In genomic region chr2:168161514-168161971, GRCm38 (mm10) we compare ENCODE assay signal across 9 mouse cellular contexts. TPM values are rescaled to one million over a fixed set of nuclear protein-coding genes. Genes with fewer than 3 reads are reported as not detected.
A peak's percentile ranks its signal among the peaks of the same experiment; 100 is the strongest.
DNase-seq lines count a peak whose midpoint lies in the region; ATAC-seq and TF ChIP-seq lines count a peak whose summit lies in the region.
"Had no signal": no experiment of that assay in that cellular context is flagged by ENCODE, and none has a peak within 500 bp of the region (broad histone marks: within the 10 kb centered on the region; RNA-seq: fewer than 3 reads in every experiment).

No protein-coding gene starts in this region.

- H3K9me3 ChIP-seq in heart, embryonic 11.5 days (replicated peaks; ENCODE audit: control insufficient read depth, low read length), result no peaks in the 10 kb centered on the region
- no peaks in the 10 kb centered on the region for H3K9me3 ChIP-seq in embryonic facial prominence, embryonic 10.5 days
- no peaks in the 10 kb centered on the region for H3K9me3 ChIP-seq in intestine, postnatal 0 days (ENCODE audit: control insufficient read depth)
- H3K9me3 ChIP-seq in midbrain, postnatal 0 days (ENCODE audit: low read length), result no peaks in the 10 kb centered on the region

- H3K27ac ChIP-seq in heart, embryonic 11.5 days (ENCODE audit: low read depth, low read length), result peak overlapping the region; percentile 82
- H3K27ac ChIP-seq in embryonic facial prominence, embryonic 10.5 days (replicated peaks), result peak overlapping the region; percentile 85
- H3K27ac ChIP-seq in intestine, postnatal 0 days (ENCODE audit: low read depth, low read length), result no peak overlapping the region
- H3K27ac ChIP-seq in midbrain, postnatal 0 days (ENCODE audit: low read depth, low read length), result no peak overlapping the region
- no peak overlapping the region for H3K27ac ChIP-seq in thymus, adult 2 months (ENCODE audit: control insufficient read depth, insufficient read depth, low read length)

- no peak for TF ChIP-seq POLR2A in thymus, adult 2 months (IDR thresholded peaks at IDR 0.05; ENCODE audit: control insufficient read depth, extremely low read depth, insufficient read depth, low read length, poor library complexity)

- H3K27me3 ChIP-seq in heart, embryonic 11.5 days (ENCODE audit: control insufficient read depth, insufficient read depth, low read length), result peaks cover 7% of the 10 kb centered on the region; the same call in 1 of the 2 replicates
- peaks cover 56% of the 10 kb centered on the region for H3K27me3 ChIP-seq in embryonic facial prominence, embryonic 10.5 days (replicated peaks; ENCODE audit: low read depth, poor library complexity, severe bottlenecking)
- H3K27me3 ChIP-seq in intestine, postnatal 0 days (replicated peaks; ENCODE audit: control insufficient read depth, insufficient read depth, low read length), result no peaks in the 10 kb centered on the region
- no peaks in the 10 kb centered on the region; the same call in 1 of the 2 replicates for H3K27me3 ChIP-seq in midbrain, postnatal 0 days (ENCODE audit: insufficient read depth, low read length)
- no peaks in the 10 kb centered on the region; the same call in 1 of the 2 replicates for H3K27me3 ChIP-seq in thymus, adult 2 months (ENCODE audit: control insufficient read depth, insufficient read depth, low read length)

- H3K4me1 ChIP-seq in heart, embryonic 11.5 days (ENCODE audit: control insufficient read depth, insufficient read depth, low read length), result peaks cover 17% of the 10 kb centered on the region
- peaks cover 48% of the 10 kb centered on the region for H3K4me1 ChIP-seq in embryonic facial prominence, embryonic 10.5 days
- no peaks in the 10 kb centered on the region; the same call in none of the 2 replicates for H3K4me1 ChIP-seq in intestine, postnatal 0 days (replicated peaks; ENCODE audit: control insufficient read depth, insufficient read depth, low read length)
- no peaks in the 10 kb centered on the region for H3K4me1 ChIP-seq in midbrain, postnatal 0 days (ENCODE audit: insufficient read depth, low read length)
- H3K4me1 ChIP-seq in thymus, adult 2 months (replicated peaks; ENCODE audit: control insufficient read depth, insufficient read depth, low read length), result peaks cover 13% of the 10 kb centered on the region

- intact Hi-C loops in heart, postnatal 36 days (cut with DNase I), result no loop called here

- peak overlapping the region; percentile 80 for H3K4me2 ChIP-seq in heart, embryonic 11.5 days
- H3K4me2 ChIP-seq in intestine, postnatal 0 days (replicated peaks; ENCODE audit: low read depth), result peak overlapping the region; percentile 65
- peak overlapping the region; percentile 28; the same call in 1 of the 2 replicates for H3K4me2 ChIP-seq in midbrain, postnatal 0 days (ENCODE audit: low read depth, low read length, poor library complexity, severe bottlenecking)

- WGBS in heart, embryonic 11.5 days (ENCODE audit: insufficient replicate concordance), result 1% methylated on average over 11 of the region's 11 CpGs
- WGBS in embryonic facial prominence, embryonic 10.5 days, result 2% methylated on average over 11 of the region's 11 CpGs
- WGBS in intestine, postnatal 0 days, result 11% methylated on average over 11 of the region's 11 CpGs
- 3% methylated on average over 11 of the region's 11 CpGs for WGBS in midbrain, postnatal 0 days
- 40% methylated on average over 11 of the region's 11 CpGs for WGBS in thymus, adult 2 months

- DNase-seq in heart, postnatal 36 days, result no peak
- DNase-seq in embryonic facial prominence, embryonic 10.5 days (ENCODE audit: low spot score), result peak; percentile 68
- no peak for DNase-seq in midbrain, postnatal 0 days (ENCODE audit: low spot score)
- no peak for DNase-seq in thymus, adult 2 months
- no peak for DNase-seq in right cerebral cortex, postnatal 4 days
- DNase-seq: cerebellum, adult 9-11 months had no signal

- no peak for TF ChIP-seq CTCF in intestine, postnatal 0 days (IDR thresholded peaks at IDR 0.05; ENCODE audit: low read depth)
- TF ChIP-seq CTCF in midbrain, postnatal 0 days (IDR thresholded peaks at IDR 0.05), result no peak
- no peak for TF ChIP-seq CTCF in thymus, adult 2 months (IDR thresholded peaks at IDR 0.05; ENCODE audit: borderline replicate concordance, control insufficient read depth, extremely low read depth, insufficient read depth, low read length, poor library complexity)

- peak overlapping the region; percentile 37 for H3K4me3 ChIP-seq in heart, embryonic 11.5 days (ENCODE audit: low read depth, low read length)
- peak overlapping the region; percentile 52 for H3K4me3 ChIP-seq in embryonic facial prominence, embryonic 10.5 days
- peak overlapping the region; percentile 24 for H3K4me3 ChIP-seq in intestine, postnatal 0 days (ENCODE audit: low read depth, low read length)
- H3K4me3 ChIP-seq in midbrain, postnatal 0 days (ENCODE audit: low read depth, low read length), result 0 out of 2 replicates have a peak overlapping the region, but pooled peaks have one; percentile 8
- H3K4me3 ChIP-seq in thymus, adult 2 months (ENCODE audit: control insufficient read depth, insufficient read depth, low read length), result no peak overlapping the region

- ATAC-seq in heart, embryonic 11.5 days (replicated peaks; ENCODE audit: insufficient number of reproducible peaks, low FRiP score, low TSS enrichment), result no peak; the same call in 1 of the 2 replicates
- 0 out of 2 replicates have a peak, but pooled peaks have one; percentile 17 for ATAC-seq in intestine, postnatal 0 days
- no peak for ATAC-seq in midbrain, postnatal 0 days (ENCODE audit: low FRiP score)
- ATAC-seq in monocyte, adult 5-6 weeks (replicated peaks; ENCODE audit: insufficient number of reproducible peaks, low FRiP score, low TSS enrichment, poor library complexity, severe bottlenecking), result no peak

- no peaks in the 10 kb centered on the region for H3K36me3 ChIP-seq in heart, embryonic 11.5 days (ENCODE audit: control insufficient read depth, insufficient read depth, low read length)
- H3K36me3 ChIP-seq in embryonic facial prominence, embryonic 10.5 days (replicated peaks), result no peaks in the 10 kb centered on the region
- no peaks in the 10 kb centered on the region for H3K36me3 ChIP-seq in intestine, postnatal 0 days (ENCODE audit: control insufficient read depth, insufficient read depth)
- H3K36me3 ChIP-seq in midbrain, postnatal 0 days (ENCODE audit: insufficient read depth, low read length), result no peaks in the 10 kb centered on the region
- no peaks in the 10 kb centered on the region for H3K36me3 ChIP-seq in thymus, adult 2 months (ENCODE audit: control insufficient read depth, insufficient read depth, low read length)

- H3K9ac ChIP-seq in heart, embryonic 11.5 days (ENCODE audit: low read depth, low read length), result peak overlapping the region; percentile 69
- peak overlapping the region; percentile 22; the same call in 1 of the 2 replicates for H3K9ac ChIP-seq in intestine, postnatal 0 days (ENCODE audit: low read depth, low read length)
- no peak overlapping the region for H3K9ac ChIP-seq in midbrain, postnatal 0 days (replicated peaks; ENCODE audit: low read length, poor library complexity, severe bottlenecking)

RNA-seq across cellular contexts. Expression of gene Adnp, which starts 45.4 kb away (rescaled TPM):
- polyA plus RNA-seq in heart, embryonic 11.5 days (2014; fragmentation: Nextera tagmentation; extraction: Ambion mirVana), result 5.5 and 6.1 TPM in 2 replicates
- 10 to 100 TPM; 32.6 to 33.2 TPM for total RNA-seq in heart, postnatal 36 days (2021)
- 3.4 and 3.5 TPM in 2 replicates for polyA plus RNA-seq in embryonic facial prominence, embryonic 10.5 days (2016; fragmentation: Nextera tagmentation; extraction: Ambion mirVana)
- 5.4 and 6.5 TPM in 2 replicates for polyA plus RNA-seq in intestine, postnatal 0 days (2015; fragmentation: Nextera tagmentation; extraction: Ambion mirVana)
- 24.9 and 56.5 TPM in 2 replicates for total RNA-seq in midbrain, postnatal 0 days (2014; rRNA removed)
- polyA plus RNA-seq in midbrain, postnatal 0 days (2015; fragmentation: Nextera tagmentation; extraction: Ambion mirVana), result 10.3 and 15.4 TPM in 2 replicates
- polyA plus RNA-seq in thymus, adult 2 months (2012; rRNA removed), result 36.0 and 44.6 TPM in 2 replicates
- 1.2 to 9.1 TPM in 2 of 3 replicates, not detected in the other for total RNA-seq in monocyte, adult 5-6 weeks (2017)

Comparison
In these comparisons a context has a peak if more than half of its experiments do, and no peak if none do; other contexts are left out.
1. H3K27ac ChIP-seq: peak in heart, embryonic 11.5 days (single experiment) and embryonic facial prominence, embryonic 10.5 days (single experiment); none in intestine, postnatal 0 days (single experiment), midbrain, postnatal 0 days (single experiment) and thymus, adult 2 months (single experiment).
2. H3K4me2 ChIP-seq: peak in every context shown above with its lines; median percentile 80 in heart, embryonic 11.5 days; 65 in intestine, postnatal 0 days; 28 in midbrain, postnatal 0 days.